Mouse (Mus musculus) neural tube, embryonic 13.5 days (tissue): Measurements from ENCODE around the gene Ypel2. TPM values are rescaled to one million over a fixed set of nuclear protein-coding genes. Genes with fewer than 3 reads are reported as not detected.

Experiments used
- ATAC-seq: fragments of 200-750 bp; cut with Nextera tagmentation; 2 replicates; pipeline ENCODE4 v1.8.0; 2017; ENCODE audit warnings: low read depth, mild to moderate bottlenecking, moderate TSS enrichment, moderate library complexity
- H3K27ac ChIP-seq: fragments of 300-500 bp; sonication (generic); replicated peaks from 2 replicates; pipeline ENCODE4 v1.5.1; 2015; ENCODE audit warnings: moderate library complexity, mild to moderate bottlenecking, inconsistent platforms
- H3K27me3 ChIP-seq: fragments of 300-500 bp; sonication (generic); 2 replicates; pipeline ENCODE4 v1.6.1; 2015; ENCODE audit warnings: mild to moderate bottlenecking, inconsistent platforms
- H3K36me3 ChIP-seq: fragments of 300-500 bp; sonication (generic); 2 replicates; pipeline ENCODE4 v1.6.1; 2015; ENCODE audit warnings: mild to moderate bottlenecking, inconsistent platforms
- H3K4me1 ChIP-seq: fragments of 300-500 bp; sonication (generic); replicated peaks from 2 replicates; pipeline ENCODE4 v1.6.1; 2015; ENCODE audit warnings: inconsistent platforms
- H3K4me2 ChIP-seq: fragments of 300-500 bp; sonication (generic); 2 replicates; pipeline ENCODE4 v1.6.1; 2015; ENCODE audit warnings: inconsistent platforms, mild to moderate bottlenecking, moderate library complexity
- H3K4me3 ChIP-seq: fragments of 300-500 bp; sonication (generic); 2 replicates; pipeline ENCODE4 v1.5.1; 2015; ENCODE audit warnings: mild to moderate bottlenecking, inconsistent platforms
- H3K9ac ChIP-seq: fragments of 300-500 bp; sonication (generic); 2 replicates; pipeline ENCODE4 v1.6.1; 2015; ENCODE audit warnings: moderate library complexity, mild to moderate bottlenecking, inconsistent platforms
- H3K9me3 ChIP-seq: fragments of 300-500 bp; sonication (generic); 2 replicates; pipeline ENCODE4 v1.6.1; 2016; ENCODE audit warnings: inconsistent platforms
- WGBS: fragments of 180-500 bp; shearing (Covaris S2); methylation state at CpG from one replicate; pipeline ENCODE4 v1.1.7; 2015; 5-methylcytosine and 5-hydroxymethylcytosine counted together
- polyA plus RNA-seq: library from polyadenylated mRNA; unstranded; fragments of >200 nt; fragmentation: Nextera tagmentation; extraction: Ambion mirVana; gene quantifications from 2 replicates; pipeline ENCODE4 v1.2.1, GENCODE M21; 2015

The Ypel2 gene
- polyA plus RNA-seq, 1 experiment from 2014 or later, result 4.6 TPM

DNA sequence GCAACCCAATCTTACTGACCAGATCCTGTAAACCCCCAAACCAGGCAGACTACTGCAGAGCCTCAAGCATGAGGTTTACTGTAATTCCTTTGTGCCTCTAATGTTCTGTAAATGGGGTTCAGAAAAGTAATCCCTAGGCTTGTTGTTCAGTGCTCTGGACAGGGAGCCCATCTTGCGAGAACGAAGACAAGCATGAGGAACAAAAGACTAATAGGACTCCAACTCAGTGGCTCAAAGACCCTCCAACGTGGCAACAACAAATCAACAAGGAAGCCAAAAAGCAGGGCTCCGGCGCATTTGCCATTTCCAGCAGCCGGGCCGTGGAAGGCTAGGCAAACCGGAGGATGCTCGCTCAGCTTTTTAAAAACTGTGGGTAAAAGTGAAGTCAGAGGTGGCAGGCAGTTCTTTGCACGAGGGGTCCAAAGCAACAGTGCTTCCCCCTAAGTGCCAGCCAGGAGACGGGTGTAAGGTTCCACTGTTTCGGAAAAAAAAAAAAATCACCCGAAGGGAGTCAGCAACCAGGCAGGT lies 982 bp downstream of the Ypel2 start:
- Histone ChIP-seq H3K9ac (peak overlapping the region; percentile 79), H3K9me3 (no peaks in the 10 kb centered on the region), H3K27me3 (no peaks in the 10 kb centered on the region), H3K27ac (peak overlapping the region; percentile 94), H3K4me1 (peaks cover 61% of the 10 kb centered on the region), H3K4me2 (peak overlapping the region; percentile 86), H3K4me3 (peak overlapping the region; percentile 91), H3K36me3 (no peaks in the 10 kb centered on the region)
- WGBS, result 1% methylated on average over 13 of the region's 13 CpGs
- no peak for ATAC-seq

DNA sequence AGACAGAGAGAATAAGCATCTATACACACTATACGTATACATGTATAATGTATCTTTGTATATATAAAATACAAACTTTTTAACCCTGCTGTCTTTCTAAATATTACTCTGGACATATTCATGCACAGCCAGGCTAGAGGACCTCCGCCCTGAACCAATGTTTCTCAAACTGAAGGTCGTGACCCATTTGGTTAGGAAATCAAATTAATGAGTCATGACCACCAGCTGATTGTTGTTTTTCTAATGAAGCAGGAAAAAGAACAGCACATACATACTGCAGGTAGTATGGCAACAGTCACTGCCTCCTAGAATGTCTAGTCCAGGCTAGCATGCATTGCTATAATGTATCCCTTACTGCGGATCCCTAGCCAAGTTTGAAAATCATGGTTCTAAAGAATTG lies 2.3 kb downstream of the Ypel2 start:
- no peak for ATAC-seq
- 81% methylated on average over 4 of the region's 4 CpGs for WGBS
- Histone ChIP-seq H3K4me1 (peaks cover 67% of the 10 kb centered on the region), H3K36me3 (no peaks in the 10 kb centered on the region), H3K27me3 (no peaks in the 10 kb centered on the region), H3K9ac (no peak overlapping the region; the same call in 1 of the 2 replicates), H3K27ac (no peak overlapping the region), H3K4me2 (peak overlapping the region; percentile 86), H3K9me3 (no peaks in the 10 kb centered on the region), H3K4me3 (no peak overlapping the region)

DNA sequence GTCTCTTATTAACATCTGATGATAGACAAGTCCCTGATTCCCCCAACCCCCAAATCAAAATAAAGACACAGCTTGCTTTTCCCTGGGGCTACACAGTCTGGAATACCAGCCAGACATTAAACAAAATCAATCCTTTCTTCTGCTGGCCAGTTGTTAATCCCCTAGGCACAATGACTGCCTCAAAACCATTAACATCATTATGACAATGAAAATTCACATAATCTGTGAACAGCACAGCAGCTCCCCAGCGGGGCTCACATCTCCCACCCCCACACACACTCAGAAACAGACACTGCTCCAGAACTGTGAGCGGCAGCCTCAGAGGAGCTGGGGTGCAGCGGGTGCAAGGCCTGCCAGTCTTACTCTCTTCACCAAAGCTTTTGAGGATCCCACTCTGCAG lies 3.2 kb downstream of the Ypel2 start:
- H3K27me3 ChIP-seq, result no peaks in the 10 kb centered on the region
- ATAC-seq, result no peak
- peak overlapping the region; percentile 76 for H3K27ac ChIP-seq
- H3K4me2 ChIP-seq, result peak overlapping the region; percentile 38
- peak overlapping the region; percentile 6; the same call in 1 of the 2 replicates for H3K9ac ChIP-seq
- H3K36me3 ChIP-seq, result no peaks in the 10 kb centered on the region
- H3K9me3 ChIP-seq, result no peaks in the 10 kb centered on the region
- peaks cover 63% of the 10 kb centered on the region for H3K4me1 ChIP-seq
- 33% methylated on average over 3 of the region's 3 CpGs for WGBS
- H3K4me3 ChIP-seq, result 0 out of 2 replicates have a peak overlapping the region, but pooled peaks have one; percentile 5

DNA sequence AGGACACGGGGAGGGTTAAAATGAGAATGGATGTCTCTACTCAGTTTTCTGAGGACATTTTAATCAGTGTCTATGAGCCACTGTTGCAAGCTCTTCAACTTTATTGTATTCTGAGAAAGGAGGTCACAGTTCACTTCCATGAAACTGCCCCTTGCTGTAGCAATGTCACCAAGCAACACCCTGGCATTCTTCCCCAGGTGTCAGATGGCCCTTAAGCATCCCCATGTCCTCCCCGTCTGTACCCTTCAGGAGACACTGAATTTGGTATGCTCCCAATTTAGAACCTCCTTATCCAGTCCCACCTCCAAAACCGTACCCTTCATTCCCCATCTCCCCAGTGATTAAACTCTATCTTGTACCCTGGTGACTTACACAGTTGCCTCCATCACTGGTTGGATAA lies 8.5 kb downstream of the Ypel2 start:
- Histone ChIP-seq H3K27ac (no peak overlapping the region), H3K36me3 (no peaks in the 10 kb centered on the region), H3K9me3 (no peaks in the 10 kb centered on the region), H3K4me3 (no peak overlapping the region), H3K4me2 (no peak overlapping the region), H3K27me3 (no peaks in the 10 kb centered on the region), H3K9ac (no peak overlapping the region), H3K4me1 (peaks cover 45% of the 10 kb centered on the region)
- WGBS, result 71% methylated on average over 3 of the region's 3 CpGs
- no peak for ATAC-seq

DNA sequence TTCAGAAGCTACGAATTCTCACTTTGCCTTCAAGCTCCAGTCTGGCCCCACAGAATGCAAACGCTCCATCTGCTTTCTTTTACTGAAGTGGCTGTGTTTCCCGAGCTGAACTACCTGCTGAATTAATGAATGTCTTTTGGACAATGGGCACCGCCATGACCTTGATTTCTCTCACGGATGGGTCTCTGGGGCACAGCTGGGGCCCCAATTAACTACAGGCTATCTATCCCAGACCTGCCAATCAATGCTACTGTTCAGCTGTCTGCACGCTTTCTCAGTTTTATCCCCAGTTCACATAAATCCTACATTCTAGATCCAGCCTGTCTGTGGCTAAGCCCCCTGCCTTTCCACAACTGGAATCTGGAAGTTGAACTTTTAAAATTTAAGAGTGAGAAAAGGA lies 10.5 kb downstream of the Ypel2 start:
- 21% methylated on average over 6 of the region's 6 CpGs for WGBS
- H3K4me2 ChIP-seq, result no peak overlapping the region
- no peaks in the 10 kb centered on the region for H3K36me3 ChIP-seq
- H3K27me3 ChIP-seq, result no peaks in the 10 kb centered on the region
- no peak for ATAC-seq
- H3K27ac ChIP-seq, result no peak overlapping the region
- H3K4me3 ChIP-seq, result no peak overlapping the region
- H3K9me3 ChIP-seq, result no peaks in the 10 kb centered on the region
- no peak overlapping the region for H3K9ac ChIP-seq
- H3K4me1 ChIP-seq, result peaks cover 26% of the 10 kb centered on the region

DNA sequence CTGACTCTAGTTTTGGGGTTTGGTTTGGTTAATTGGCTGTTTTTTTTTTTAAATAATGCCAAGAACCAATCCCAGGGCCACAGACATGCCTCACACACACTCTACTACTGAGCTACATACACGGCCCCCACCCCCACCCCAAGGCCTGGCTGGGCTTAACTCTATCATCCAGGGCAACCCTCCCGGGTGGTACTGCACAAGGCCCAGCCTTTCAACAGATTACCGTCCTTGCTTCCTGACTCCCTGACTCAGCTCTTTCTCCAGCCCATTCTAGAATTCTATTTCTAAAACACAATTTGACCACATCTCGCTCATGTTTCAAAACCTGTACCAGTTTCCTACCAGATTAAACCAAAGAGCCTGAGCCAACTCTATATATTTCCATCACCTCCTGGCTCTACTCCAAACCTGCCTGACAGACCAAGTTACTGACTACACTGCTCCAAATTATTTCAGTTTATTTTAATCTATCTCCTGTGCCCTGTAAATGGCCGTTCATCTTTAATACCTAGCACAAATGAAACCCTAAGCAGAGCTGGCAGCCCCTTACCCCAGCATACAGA lies 12.2 kb downstream of the Ypel2 start:
- H3K4me2 ChIP-seq, result no peak overlapping the region
- peaks cover 16% of the 10 kb centered on the region; the same call in 1 of the 2 replicates for H3K4me1 ChIP-seq
- no peaks in the 10 kb centered on the region for H3K27me3 ChIP-seq
- H3K27ac ChIP-seq, result no peak overlapping the region
- WGBS, result 74% methylated on average over 5 of the region's 5 CpGs
- no peak for ATAC-seq
- no peak overlapping the region for H3K9ac ChIP-seq
- H3K9me3 ChIP-seq, result no peaks in the 10 kb centered on the region
- H3K4me3 ChIP-seq, result no peak overlapping the region
- no peaks in the 10 kb centered on the region for H3K36me3 ChIP-seq

DNA sequence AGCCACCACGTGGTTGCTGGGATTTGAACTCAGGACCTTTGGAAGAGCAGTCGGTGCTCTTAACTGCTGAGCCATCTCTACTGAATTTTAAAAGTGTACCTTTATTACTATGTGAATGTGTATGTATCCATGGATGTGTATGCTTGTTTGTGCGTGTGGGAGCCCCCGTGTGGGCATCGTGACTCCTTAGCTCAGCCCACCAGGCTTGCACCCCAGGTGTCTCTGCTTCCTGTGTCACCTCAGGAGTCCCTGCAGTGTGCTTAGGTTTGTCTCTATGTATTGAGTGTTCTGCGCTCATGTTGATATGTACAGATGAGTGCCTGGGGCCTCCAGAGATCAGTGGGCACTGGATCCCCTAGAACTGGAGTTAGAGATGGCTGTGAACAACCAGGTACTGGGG lies 13.0 kb downstream of the Ypel2 start:
- no peak for ATAC-seq
- Histone ChIP-seq H3K4me1 (peaks cover 16% of the 10 kb centered on the region; the same call in 1 of the 2 replicates), H3K27me3 (no peaks in the 10 kb centered on the region), H3K9me3 (no peaks in the 10 kb centered on the region), H3K36me3 (no peaks in the 10 kb centered on the region), H3K4me2 (no peak overlapping the region), H3K4me3 (no peak overlapping the region), H3K27ac (no peak overlapping the region), H3K9ac (no peak overlapping the region)
- WGBS, result 87% methylated on average over 6 of the region's 6 CpGs

DNA sequence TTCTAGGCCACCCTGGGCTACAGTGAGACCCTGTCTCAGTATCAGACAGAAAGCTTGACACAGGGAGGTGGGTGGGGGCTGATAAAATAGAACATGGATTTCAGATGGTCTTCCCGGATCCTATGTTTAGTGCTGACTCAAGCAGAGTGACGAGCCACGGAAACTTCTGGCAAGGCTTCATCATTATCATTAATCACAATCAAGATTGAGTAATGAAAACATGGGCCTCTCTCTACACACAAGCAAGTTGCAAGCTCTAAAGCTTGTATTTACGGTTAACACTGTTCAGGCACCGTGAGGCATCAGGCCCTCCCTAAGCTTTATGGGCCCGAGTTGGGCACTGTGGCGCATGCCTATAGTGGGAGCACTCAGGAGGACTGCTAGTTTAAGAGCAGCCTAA lies 13.7 kb downstream of the Ypel2 start:
- Histone ChIP-seq H3K4me3 (no peak overlapping the region), H3K27ac (no peak overlapping the region), H3K27me3 (no peaks in the 10 kb centered on the region), H3K9me3 (no peaks in the 10 kb centered on the region), H3K36me3 (no peaks in the 10 kb centered on the region), H3K4me1 (peaks cover 17% of the 10 kb centered on the region; the same call in 1 of the 2 replicates), H3K4me2 (no peak overlapping the region), H3K9ac (no peak overlapping the region)
- ATAC-seq, result no peak
- 93% methylated on average over 7 of the region's 7 CpGs for WGBS

DNA sequence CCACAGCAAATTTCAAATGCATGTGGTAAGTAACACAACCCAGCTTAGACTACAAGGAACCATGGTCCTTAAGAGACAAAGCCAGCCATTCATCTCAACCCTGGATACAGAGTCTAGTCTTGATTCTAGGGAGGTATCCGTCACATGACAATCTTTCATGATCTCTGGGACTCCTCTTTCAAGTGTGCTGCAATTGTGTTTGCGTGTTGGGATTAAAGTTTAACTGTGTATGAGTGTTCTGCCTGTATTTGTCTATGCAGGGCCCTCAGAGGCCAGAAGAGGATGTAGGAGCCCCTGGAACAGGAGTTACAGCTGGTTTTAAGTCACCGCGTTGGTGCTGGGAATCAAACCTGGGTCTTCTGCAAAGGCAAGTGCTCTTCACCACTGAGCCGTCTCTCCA lies 16.3 kb downstream of the Ypel2 start:
- H3K27me3 ChIP-seq, result no peaks in the 10 kb centered on the region
- 89% methylated on average over 5 of the region's 5 CpGs for WGBS
- H3K36me3 ChIP-seq, result no peaks in the 10 kb centered on the region
- no peak overlapping the region for H3K9ac ChIP-seq
- no peak overlapping the region for H3K27ac ChIP-seq
- ATAC-seq, result no peak
- H3K4me3 ChIP-seq, result no peak overlapping the region
- H3K9me3 ChIP-seq, result no peaks in the 10 kb centered on the region
- H3K4me2 ChIP-seq, result no peak overlapping the region
- peaks cover 31% of the 10 kb centered on the region for H3K4me1 ChIP-seq

DNA sequence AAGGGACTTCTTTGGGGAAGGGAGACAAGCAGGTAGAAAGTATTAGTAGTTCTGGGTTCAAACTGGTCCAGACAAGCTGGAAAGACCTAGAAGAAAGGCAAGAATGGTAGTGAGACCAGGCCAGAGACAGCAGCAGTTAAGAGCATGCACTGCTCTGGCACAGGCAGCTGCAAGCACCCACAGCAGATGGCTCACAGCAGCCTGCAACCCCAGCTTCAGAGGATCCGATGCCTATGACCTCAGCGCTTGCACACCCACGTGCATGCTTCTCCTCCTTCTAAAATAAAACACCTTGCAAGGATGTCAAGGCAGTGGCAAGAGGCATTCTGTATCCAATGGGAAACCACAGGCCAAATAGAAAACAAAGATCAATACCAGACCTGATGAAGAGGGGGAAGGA lies 19.1 kb downstream of the Ypel2 start:
- Histone ChIP-seq H3K4me3 (no peak overlapping the region), H3K27me3 (no peaks in the 10 kb centered on the region), H3K4me2 (no peak overlapping the region), H3K36me3 (peaks cover 7% of the 10 kb centered on the region; the same call in 1 of the 2 replicates), H3K9me3 (no peaks in the 10 kb centered on the region), H3K9ac (no peak overlapping the region), H3K27ac (no peak overlapping the region), H3K4me1 (peaks cover 39% of the 10 kb centered on the region)
- 77% methylated on average over 3 of the region's 3 CpGs for WGBS
- ATAC-seq, result no peak; the same call in 1 of the 2 replicates

DNA sequence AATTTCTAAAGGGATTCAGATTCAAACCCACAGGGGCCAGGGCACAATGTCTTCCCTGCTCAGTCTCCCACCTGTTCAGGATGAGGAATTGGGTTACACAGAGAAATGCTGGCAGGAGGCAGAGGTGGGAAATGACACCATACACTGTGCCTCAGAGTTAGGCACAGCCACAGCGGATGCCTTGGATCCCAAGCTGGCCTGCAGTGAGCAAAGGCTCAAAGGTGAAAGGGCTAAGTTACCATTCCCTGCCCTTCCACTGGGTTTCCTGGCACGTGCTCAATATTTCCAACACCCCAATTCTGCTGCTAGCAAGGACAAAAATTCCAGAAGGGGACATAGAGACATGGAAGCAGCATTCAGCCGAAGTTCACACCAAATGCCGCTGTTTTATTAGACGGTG lies 20.3 kb downstream of the Ypel2 start:
- no peak overlapping the region for H3K4me2 ChIP-seq
- H3K4me3 ChIP-seq, result no peak overlapping the region
- no peak overlapping the region for H3K9ac ChIP-seq
- H3K36me3 ChIP-seq, result peaks cover 7% of the 10 kb centered on the region; the same call in 1 of the 2 replicates
- no peak for ATAC-seq
- peaks cover 50% of the 10 kb centered on the region for H3K4me1 ChIP-seq
- peak overlapping the region; percentile 54; the same call in 1 of the 2 replicates for H3K27ac ChIP-seq
- WGBS, result 68% methylated on average over 5 of the region's 5 CpGs
- H3K27me3 ChIP-seq, result no peaks in the 10 kb centered on the region
- no peaks in the 10 kb centered on the region for H3K9me3 ChIP-seq

DNA sequence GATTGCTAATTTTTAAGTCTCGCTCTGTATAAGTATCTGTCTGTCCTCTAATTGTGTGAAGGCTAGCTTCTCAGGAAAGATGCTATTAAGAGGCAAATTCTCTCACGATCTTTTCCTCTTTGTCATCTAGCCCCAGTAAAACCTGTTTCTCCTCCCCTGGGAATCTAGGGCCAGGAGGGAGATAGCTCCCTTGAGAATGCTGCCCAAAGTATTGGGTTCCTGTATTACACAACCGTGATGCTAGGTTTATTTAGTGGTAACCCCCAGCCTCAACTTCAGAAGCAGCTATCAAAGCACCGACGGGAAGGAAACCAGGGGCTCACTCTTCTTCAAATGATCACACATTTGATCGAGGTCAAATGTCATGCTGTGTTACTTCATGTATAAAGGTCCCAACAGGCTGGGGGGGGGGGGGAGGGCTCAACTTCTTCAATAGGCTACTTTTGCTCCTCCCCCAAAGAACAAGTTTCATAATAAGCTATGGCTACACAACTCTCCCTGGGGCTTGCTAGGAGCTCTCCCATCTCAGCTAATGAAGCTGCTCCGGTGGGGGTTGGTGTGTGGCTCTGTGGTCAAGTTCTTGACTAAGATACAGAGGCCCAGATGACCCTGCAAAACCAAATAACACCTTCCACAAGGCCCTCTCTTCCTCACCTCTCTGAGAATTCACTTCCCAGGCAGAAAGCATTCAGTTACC lies 22.3 kb downstream of the Ypel2 start:
- Histone ChIP-seq H3K4me2 (no peak overlapping the region), H3K4me1 (peaks cover 53% of the 10 kb centered on the region), H3K27me3 (no peaks in the 10 kb centered on the region), H3K4me3 (no peak overlapping the region), H3K9me3 (no peaks in the 10 kb centered on the region), H3K27ac (no peak overlapping the region), H3K9ac (no peak overlapping the region), H3K36me3 (peaks cover 7% of the 10 kb centered on the region; the same call in 1 of the 2 replicates)
- no peak for ATAC-seq
- 73% methylated on average over 7 of the region's 7 CpGs for WGBS
